Mouse (Mus musculus) skeletal muscle tissue, adult 2 months (tissue): Measurements from ENCODE around the gene Hus1.

ENCODE experiments used
- DNase-seq: peaks from one replicate; pipeline ENCODE4 v3.0.0-alpha.2; 2012; ENCODE audit warnings: low read depth, low spot score

Hus1 gene

GRCm38 (mm10) chr11:8978154-8978553, 32.8 kb downstream of the Hus1 start:
- DNase-seq, result no peak

DNA sequence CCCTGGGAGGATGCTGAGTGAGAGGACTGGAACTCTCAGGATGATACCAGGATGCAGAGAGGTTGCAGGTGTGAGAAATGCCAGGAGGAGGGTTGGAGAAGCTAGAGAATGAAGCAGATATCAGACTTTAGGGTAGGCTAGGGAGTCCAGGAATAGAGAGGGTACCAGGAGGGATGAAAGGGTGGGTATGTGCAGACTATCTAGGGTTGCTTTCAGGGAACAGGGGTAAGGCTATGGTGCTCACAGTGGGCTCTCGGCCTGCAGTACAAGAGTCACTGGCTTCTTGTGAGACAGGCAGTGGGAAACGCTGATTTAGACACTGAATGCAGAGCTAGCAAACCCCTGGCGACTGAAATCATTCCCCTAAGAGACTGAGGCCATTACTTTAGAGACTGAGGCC, 37.8 kb downstream of the Hus1 start, which contains the start of gene Pkd1l1:
Gene Pkd1l1 (minus strand): TSS at position 101 of the 400 bp plus-strand sequence.
- DNase-seq, result no peak

- no peak for DNase-seq
Observed at GRCm38 (mm10) chr11:8972093-8972492, 38.9 kb downstream of the Hus1 start.

GRCm38 (mm10) chr11:8970509-8970908, 40.5 kb downstream of the Hus1 start:
- DNase-seq, result no peak

- no peak for DNase-seq
Observed at GRCm38 (mm10) chr11:8968094-8968493, 42.9 kb downstream of the Hus1 start.

- no peak for DNase-seq
Observed at GRCm38 (mm10) chr11:8958572-8958971, 52.4 kb downstream of the Hus1 start.

- DNase-seq, result no peak
Observed at GRCm38 (mm10) chr11:8958108-8958507, 52.9 kb downstream of the Hus1 start.

DNA sequence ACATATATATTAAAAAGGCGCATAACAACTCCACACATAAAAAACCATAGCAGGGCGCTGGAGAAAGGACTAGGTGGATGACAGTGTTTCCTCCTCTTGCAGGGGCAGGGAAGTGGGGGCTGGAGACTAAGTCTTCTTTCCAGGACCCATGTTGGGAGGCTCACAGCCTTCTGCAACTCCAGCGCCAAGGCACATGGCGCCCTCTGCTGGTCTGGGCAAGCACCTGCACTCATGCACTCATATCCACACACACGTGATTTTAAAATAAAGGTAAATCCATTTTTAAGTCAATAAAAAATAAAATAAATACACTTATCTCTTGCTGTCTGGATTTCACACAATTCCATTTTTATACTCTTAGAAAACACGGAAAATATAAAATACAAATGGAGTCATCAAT, 54.0 kb downstream of the Hus1 start:
- DNase-seq, result no peak

GRCm38 (mm10) chr11:8955678-8956077, 55.3 kb downstream of the Hus1 start:
- no peak for DNase-seq

- DNase-seq, result no peak
Observed at GRCm38 (mm10) chr11:8949765-8950430, 61.1 kb downstream of the Hus1 start.

DNA sequence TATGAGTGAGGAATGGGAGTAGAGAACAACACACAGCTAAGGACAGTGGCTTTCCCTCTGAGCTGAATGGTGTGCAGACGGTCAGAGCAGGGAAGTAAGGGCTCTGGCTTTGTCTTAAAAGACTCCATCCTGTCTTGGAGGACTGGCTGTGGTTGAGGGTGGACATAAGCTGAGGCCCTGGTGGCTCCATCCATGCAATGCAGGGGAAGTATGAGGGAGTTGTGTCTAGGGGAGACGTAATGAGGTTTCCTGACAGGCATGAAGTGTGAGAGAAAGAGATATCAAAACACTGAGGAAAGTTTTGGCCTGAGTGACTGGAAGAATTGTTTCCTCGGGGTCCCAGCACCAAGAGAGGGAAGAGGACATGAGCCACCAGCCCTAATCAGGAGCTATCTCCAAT, 62.1 kb downstream of the Hus1 start:
- no peak for DNase-seq

- DNase-seq, result no peak
Observed at GRCm38 (mm10) chr11:8944114-8944513, 66.9 kb downstream of the Hus1 start.
